In genomic region chr11:97956905-97957560, GRCm38 (mm10) we compare ENCODE assay signal across 11 mouse cellular contexts. TPM values are rescaled to one million over a fixed set of nuclear protein-coding genes. Genes with fewer than 3 reads are reported as not detected.
DNase-seq lines count a peak whose midpoint lies in the region; ATAC-seq lines count a peak whose summit lies in the region.
"Had no signal": no experiment of that assay in that cellular context is flagged by ENCODE, and none has a peak within 500 bp of the region (broad histone marks: within the 10 kb centered on the region; RNA-seq: fewer than 3 reads in every experiment).

No protein-coding gene starts in this region.

- no peak for ATAC-seq in hindbrain, embryonic 11.5 days (ENCODE audit: low FRiP score)
- ATAC-seq in megakaryocyte, adult 5-6 weeks (ENCODE audit: poor library complexity, severe bottlenecking) = peak; percentile 75
- ATAC-seq in erythroblast, adult 5-6 weeks (replicated peaks; ENCODE audit: low FRiP score, poor library complexity, severe bottlenecking) = no peak

- H3K9me3 ChIP-seq in hindbrain, embryonic 11.5 days (ENCODE audit: control insufficient read depth, low read length) = no peaks in the 10 kb centered on the region
- H3K9me3 ChIP-seq: heart, embryonic 12.5 days; limb, embryonic 15.5 days had no signal

- no peak overlapping the region for H3K4me2 ChIP-seq in hindbrain, embryonic 11.5 days (replicated peaks; ENCODE audit: low read depth, low read length)
- H3K4me2 ChIP-seq: heart, embryonic 12.5 days; limb, embryonic 15.5 days had no signal

- 0 out of 2 replicates have a peak, but pooled peaks cover 2% of the 10 kb centered on the region for H3K4me1 ChIP-seq in hindbrain, embryonic 11.5 days (replicated peaks; ENCODE audit: control insufficient read depth, insufficient read depth, low read length)

- peak; percentile 37 for DNase-seq in embryo, embryonic 10 days (ENCODE audit: low spot score)
- no peak for DNase-seq in embryo, embryonic 9.5 days (ENCODE audit: extremely low spot score)
- peak; percentile 85 for DNase-seq in brain, adult 2 months (ENCODE audit: low read depth, low spot score)
- DNase-seq in hindbrain, embryonic 11.5 days (ENCODE audit: low spot score) = peak; percentile 43
- DNase-seq in layer of hippocampus, adult 8-10 months (ENCODE audit: low spot score in 2 of 2) = no peak
- DNase-seq in heart, adult 11 months = no peak

- 0 out of 2 replicates have a peak overlapping the region, but pooled peaks have one; percentile 17 for H3K27ac ChIP-seq in hindbrain, embryonic 11.5 days (ENCODE audit: low read depth, low read length)
- H3K27ac ChIP-seq: limb, embryonic 15.5 days had no signal

- no peaks in the 10 kb centered on the region for H3K36me3 ChIP-seq in hindbrain, embryonic 11.5 days (ENCODE audit: control insufficient read depth, insufficient read depth, low read length)
- H3K36me3 ChIP-seq: heart, embryonic 12.5 days; limb, embryonic 15.5 days had no signal

- 52% methylated on average over 6 of the region's 6 CpGs for WGBS in hindbrain, embryonic 11.5 days

- no peak overlapping the region for H3K4me3 ChIP-seq in hindbrain, embryonic 11.5 days (ENCODE audit: low read depth, low read length)
- H3K4me3 ChIP-seq: heart, embryonic 12.5 days; limb, embryonic 15.5 days; myocyte had no signal

- no peaks in the 10 kb centered on the region for H3K27me3 ChIP-seq in hindbrain, embryonic 11.5 days (ENCODE audit: control insufficient read depth, insufficient read depth, low read length)
- H3K27me3 ChIP-seq: heart, embryonic 12.5 days; limb, embryonic 15.5 days had no signal

- no peak overlapping the region for H3K9ac ChIP-seq in hindbrain, embryonic 11.5 days (ENCODE audit: low read depth, low read length)
- H3K9ac ChIP-seq: heart, embryonic 12.5 days; limb, embryonic 15.5 days had no signal

RNA-seq across cellular contexts. Expression of gene Plxdc1, which starts 29.2 kb away (rescaled TPM):
- polyA plus RNA-seq in hindbrain, embryonic 11.5 days (2014; fragmentation: Nextera tagmentation; extraction: Ambion mirVana) = 0.18 and 0.28 TPM in 2 replicates
- total RNA-seq in megakaryocyte, adult 5-6 weeks (2015) = 13.7 and 15.9 TPM in 2 replicates
- total RNA-seq in megakaryocyte, adult 5-6 weeks (2017) = 6.3 and 6.7 TPM in 2 replicates
- total RNA-seq in erythroblast, adult 5-6 weeks (2015; ENCODE audit: low replicate concordance) = 2.1 TPM in 1 of 2 replicates, not detected in the other
- total RNA-seq in erythroblast, adult 5-6 weeks (2017; ENCODE audit: low replicate concordance) = 1.0 and 1.8 TPM in 2 replicates
- total RNA-seq in layer of hippocampus, adult 8-10 months (2022) = 10 to 100 TPM; 18.0 to 21.1 (median 19.8) TPM

RNA-seq across cellular contexts. Expression of gene Arl5c, which starts 38.9 kb away (rescaled TPM):
- 9.5 and 10.2 TPM in 2 replicates for polyA plus RNA-seq in hindbrain, embryonic 11.5 days (2014; fragmentation: Nextera tagmentation; extraction: Ambion mirVana)
- 42.9 and 56.3 TPM in 2 replicates for total RNA-seq in megakaryocyte, adult 5-6 weeks (2015)
- 51.2 TPM in 2 replicates for total RNA-seq in megakaryocyte, adult 5-6 weeks (2017)
- 0.96 and 5.9 TPM in 2 replicates for total RNA-seq in erythroblast, adult 5-6 weeks (2015; ENCODE audit: low replicate concordance)
- 1.5 and 2.6 TPM in 2 replicates for total RNA-seq in erythroblast, adult 5-6 weeks (2017; ENCODE audit: low replicate concordance)
- total RNA-seq in layer of hippocampus, adult 8-10 months (2022) = 1 to 10 TPM in 3 of 4 experiments, under 1 TPM in 1; 0.59 to 1.5 (median 1.3) TPM

Comparison
In these comparisons a context has a peak if more than half of its experiments do, and no peak if none do; other contexts are left out.
1. DNase-seq: peak in embryo, embryonic 10 days (single experiment), brain, adult 2 months (single experiment) and hindbrain, embryonic 11.5 days (single experiment); none in embryo, embryonic 9.5 days (single experiment), layer of hippocampus, adult 8-10 months (0 of 2) and heart, adult 11 months (single experiment).
2. RNA of gene Arl5c, which starts 38.9 kb away (total RNA-seq): 42.9 to 56.3 TPM in megakaryocyte, adult 5-6 weeks; 0.96 to 5.9 TPM in erythroblast, adult 5-6 weeks and 0.59 to 1.5 TPM in layer of hippocampus, adult 8-10 months; every median in the first group is over 4 times any median in the second.